Mouse (Mus musculus): ENCODE results near the gene Ctdspl.

The Ctdspl gene

GRCm38 (mm10) chr9:119068266-119068665, 142.0 kb downstream of the Ctdspl start:
- DNase-seq, result no peak

- DNase-seq, result no peak
Observed at GRCm38 (mm10) chr9:119070173-119070825, 144.0 kb downstream of the Ctdspl start.

- peak in 1 of 2 experiments; percentile 38 for DNase-seq
Observed at GRCm38 (mm10) chr9:119071786-119072185, 145.5 kb downstream of the Ctdspl start.

- DNase-seq, result peak; percentile 65 to 69
Observed at GRCm38 (mm10) chr9:119073184-119073895, 147.1 kb downstream of the Ctdspl start.

GRCm38 (mm10) chr9:119075685-119076084, 149.4 kb downstream of the Ctdspl start:
- no peak for DNase-seq

- peak in 1 of 2 experiments; percentile 34 for DNase-seq
Observed at GRCm38 (mm10) chr9:119080040-119080675, 153.9 kb downstream of the Ctdspl start.

GRCm38 (mm10) chr9:119082039-119082438, 155.8 kb downstream of the Ctdspl start:
- no peak for DNase-seq

- no peak for DNase-seq
Observed at GRCm38 (mm10) chr9:119082656-119083430, 156.6 kb downstream of the Ctdspl start.

- no peak for DNase-seq
Observed at GRCm38 (mm10) chr9:119083966-119084365, 157.7 kb downstream of the Ctdspl start.

- DNase-seq, result no peak
Observed at GRCm38 (mm10) chr9:119086451-119086850, 160.2 kb downstream of the Ctdspl start.

- no peak for DNase-seq
Observed at GRCm38 (mm10) chr9:119087309-119087708, 161.1 kb downstream of the Ctdspl start.

GRCm38 (mm10) chr9:119088148-119088801, 162.0 kb downstream of the Ctdspl start:
- DNase-seq, result peak; percentile 94

GRCm38 (mm10) chr9:119089437-119089836, 163.2 kb downstream of the Ctdspl start:
- peak in 1 of 2 experiments; percentile 33 for DNase-seq

- no peak for DNase-seq
Observed at GRCm38 (mm10) chr9:119090462-119090861, 164.2 kb downstream of the Ctdspl start.

GRCm38 (mm10) chr9:119091581-119092310, 165.5 kb downstream of the Ctdspl start:
- peak in 1 of 2 experiments; percentile 52 for DNase-seq

GRCm38 (mm10) chr9:119092473-119093418, 166.5 kb downstream of the Ctdspl start:
- peak; percentile 39 to 62 for DNase-seq
